Mouse (Mus musculus): ENCODE measurements around the gene Hist2h2be.

Hist2h2be gene

DNA sequence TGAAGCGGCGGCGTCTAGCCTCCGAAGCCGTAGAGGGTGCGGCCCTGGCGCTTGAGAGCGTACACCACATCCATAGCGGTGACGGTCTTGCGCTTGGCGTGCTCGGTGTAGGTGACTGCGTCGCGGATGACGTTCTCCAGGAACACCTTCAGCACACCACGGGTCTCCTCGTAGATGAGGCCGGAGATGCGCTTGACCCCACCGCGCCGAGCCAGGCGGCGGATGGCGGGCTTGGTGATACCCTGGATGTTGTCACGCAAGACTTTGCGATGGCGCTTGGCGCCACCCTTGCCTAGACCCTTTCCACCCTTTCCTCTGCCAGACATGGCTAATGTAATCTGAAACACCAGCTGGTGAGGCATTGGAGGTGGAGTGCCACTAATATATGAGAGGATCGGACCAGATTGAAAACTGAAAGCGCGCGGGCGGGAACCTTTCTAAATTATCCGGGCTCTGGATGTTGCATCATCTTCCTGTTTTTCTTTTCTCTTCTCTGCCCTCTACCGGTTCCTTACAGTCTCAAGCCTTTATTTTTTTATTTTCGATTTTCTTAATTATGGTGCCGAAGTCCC, 42.1 kb downstream of the Hist2h2be start, which contains the start of gene Hist2h4:
Gene Hist2h4, minus strand, starts transcription at position 333 of the 572 bp plus-strand sequence.
- DNase-seq = peak; percentile 97

DNA sequence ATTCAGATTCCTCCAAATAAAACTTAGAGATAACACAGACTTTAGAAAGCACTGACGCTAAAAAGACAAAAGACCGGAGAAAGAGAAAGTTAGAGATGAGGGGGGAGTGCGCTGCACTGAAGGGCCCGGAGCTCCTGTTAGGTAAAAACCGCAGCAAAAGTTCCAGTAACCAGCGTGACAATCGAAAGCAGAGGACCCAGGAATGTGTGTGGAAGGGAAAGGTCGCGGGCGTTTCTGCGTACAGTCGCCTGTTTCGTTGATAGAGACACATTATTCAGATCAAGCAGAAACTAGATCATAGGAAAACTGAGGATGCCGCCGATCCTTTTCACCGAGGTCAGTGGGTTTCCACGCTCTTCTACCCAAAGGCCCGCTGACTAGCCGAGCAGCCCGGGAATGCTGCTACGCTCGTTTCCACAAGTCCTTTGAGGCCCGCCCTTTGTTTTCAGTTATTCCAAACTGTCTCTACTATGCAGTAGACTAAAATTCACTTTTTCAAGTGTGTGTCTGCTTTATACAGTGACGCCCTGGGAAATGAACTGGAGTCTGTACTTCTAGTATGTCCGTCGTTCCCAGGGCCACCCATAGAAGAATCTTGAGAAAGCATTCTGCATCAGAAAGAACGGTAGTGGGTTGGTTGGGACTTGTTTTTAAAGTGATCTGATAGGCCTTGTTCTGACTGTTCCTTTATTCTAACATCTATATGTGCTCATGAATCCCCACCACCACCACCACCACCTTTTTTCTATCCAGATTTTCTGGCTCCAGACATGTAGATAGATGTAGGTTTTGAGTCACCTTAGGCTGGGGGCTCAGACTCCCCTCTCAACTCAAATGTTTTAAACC, 42.9 kb downstream of the Hist2h2be start:
- DNase-seq = peak; percentile 56

DNA sequence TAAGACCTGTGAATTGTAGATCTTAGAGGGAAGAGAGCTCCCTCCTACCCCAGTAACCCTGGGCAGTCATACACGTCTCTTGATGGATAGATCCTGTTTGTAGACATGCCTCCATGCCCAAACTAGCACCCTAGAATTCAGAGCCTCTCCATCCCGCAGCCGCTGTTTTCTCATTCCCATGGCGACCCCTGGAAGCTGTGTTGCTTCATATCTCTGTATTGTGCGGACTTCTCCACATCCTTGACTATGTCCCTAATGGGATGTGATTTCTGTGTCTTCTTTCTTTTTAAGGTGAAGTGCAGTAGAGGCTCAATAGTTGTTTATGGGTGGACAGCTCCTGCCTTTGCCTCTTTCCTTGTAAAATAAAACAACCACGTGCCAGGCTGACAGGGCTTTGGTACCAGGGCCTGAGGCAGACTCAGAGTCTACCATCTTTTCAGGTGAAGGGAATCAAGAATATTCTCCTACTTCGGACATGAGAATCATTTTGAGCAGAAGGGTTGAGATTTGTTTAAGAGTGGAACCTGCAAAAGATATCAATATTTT, 43.6 kb downstream of the Hist2h2be start:
- DNase-seq = no peak

DNA sequence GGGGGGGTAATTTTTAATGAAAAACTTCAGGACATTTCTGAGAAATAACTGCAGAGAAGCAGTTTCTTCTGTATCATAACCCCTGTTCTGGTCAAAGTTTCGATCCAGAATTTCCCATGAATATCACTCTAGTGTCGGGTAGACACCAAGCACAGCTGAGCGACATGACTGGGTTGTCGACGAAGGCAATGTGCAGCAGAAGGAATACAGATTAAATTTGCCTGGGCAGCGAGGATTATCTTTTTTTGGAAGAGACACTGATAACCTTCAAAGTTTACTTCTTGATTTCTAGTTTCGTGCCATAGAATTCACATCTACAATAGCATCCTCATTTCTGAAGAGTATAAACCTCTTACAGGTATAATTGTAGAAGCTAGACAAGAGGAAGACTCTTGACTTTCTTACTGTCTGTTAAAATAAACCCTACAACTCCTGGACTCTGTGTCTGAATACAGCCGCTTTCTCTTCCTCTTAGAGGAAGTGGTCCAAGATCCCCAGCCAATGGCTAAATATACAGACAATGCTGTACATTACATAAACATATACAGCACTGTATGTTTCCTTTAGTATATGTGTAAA, 45.3 kb downstream of the Hist2h2be start:
- DNase-seq = no peak

- no peak for DNase-seq
Observed at GRCm38 (mm10) chr3:96267541-96267940, 46.6 kb downstream of the Hist2h2be start.

DNA sequence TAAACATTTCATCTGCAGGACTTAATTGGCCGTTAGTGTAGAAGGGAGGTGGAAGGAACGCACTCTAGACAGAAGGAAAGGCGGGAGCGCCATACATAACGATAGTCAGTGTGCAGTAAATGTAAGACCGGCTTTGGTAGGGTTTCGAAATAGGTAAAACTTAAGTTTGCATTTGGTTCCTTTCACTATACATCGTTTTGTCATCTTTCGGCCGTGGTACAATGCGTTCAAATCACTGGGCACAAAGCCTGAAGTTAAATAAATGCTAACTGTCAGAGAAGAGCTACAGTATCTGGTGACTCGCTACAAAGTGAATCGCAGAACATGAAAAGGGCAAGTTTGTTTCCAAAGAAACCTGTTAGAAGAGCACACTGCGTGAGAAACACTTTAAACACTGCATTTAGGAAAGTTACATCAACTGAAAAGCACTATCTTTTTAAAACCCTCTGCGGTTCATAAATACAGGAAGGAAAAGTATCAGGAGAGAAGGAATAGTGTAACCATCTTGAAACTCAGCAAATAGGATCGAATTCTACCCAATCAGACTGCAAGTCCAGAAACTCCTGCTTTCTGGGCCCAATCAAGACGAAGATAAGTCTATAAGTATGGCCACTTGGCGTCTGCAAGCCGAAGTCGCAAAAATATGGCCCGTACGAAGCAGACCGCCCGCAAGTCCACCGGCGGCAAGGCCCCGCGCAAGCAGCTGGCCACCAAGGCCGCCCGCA, 47.3 kb downstream of the Hist2h2be start, which contains the start of gene Hist2h3b:
Gene Hist2h3b, plus strand, starts transcription at position 604 of the 725 bp plus-strand sequence.
- DNase-seq = peak; percentile 80

- DNase-seq = peak; percentile 26
Observed at GRCm38 (mm10) chr3:96268776-96269378, 48.0 kb downstream of the Hist2h2be start.

GRCm38 (mm10) chr3:96269511-96270474, 48.9 kb downstream of the Hist2h2be start, which contains the start of gene Hist2h2bb:
TSS of gene Hist2h2bb (plus strand) at chr3:96269752.
- DNase-seq = peak; percentile 96
